Comparison of ENCODE assay signal across 8 mouse cellular contexts in the genomic region with DNA sequence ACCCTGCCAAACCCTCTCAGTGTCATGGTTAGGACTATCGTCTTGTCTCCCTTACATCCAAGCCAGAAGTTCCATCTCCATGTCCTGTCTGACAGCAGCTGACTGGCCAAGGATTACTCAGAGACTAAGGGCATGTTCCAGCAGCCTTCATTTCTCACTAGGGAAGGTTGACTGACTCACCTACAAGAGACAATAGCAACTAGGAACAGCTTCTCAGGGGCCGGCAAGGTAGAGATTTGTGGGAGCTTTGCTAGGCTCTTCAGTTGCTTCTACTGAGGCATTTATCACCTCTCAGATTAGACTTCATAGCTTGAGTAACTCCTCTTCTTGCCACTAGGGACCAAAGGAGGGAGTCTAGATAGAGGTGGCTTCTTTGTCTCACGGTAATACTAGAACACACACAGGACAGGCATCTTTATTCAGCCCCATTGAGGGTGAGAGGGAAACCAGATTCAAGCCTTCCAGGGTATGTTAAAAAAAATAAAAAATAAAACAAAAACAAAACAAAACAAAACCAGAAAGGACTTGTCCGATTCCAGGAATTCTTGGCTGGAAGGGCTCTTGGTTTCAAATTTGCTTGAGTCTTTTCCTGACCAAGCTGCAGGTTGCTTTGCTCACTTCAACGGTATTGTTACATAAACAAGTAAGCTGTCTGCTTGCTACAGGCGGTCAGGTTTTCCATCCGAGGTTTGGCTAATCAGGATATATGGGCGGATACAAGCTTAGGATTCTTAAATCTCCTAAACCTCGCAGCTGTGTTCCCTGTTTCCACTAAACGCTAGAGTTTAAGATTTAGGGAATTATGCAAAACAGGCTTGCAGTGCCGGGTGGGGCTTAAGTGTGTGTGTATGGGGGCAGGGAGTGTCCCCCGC. TPM values are rescaled to one million over a fixed set of nuclear protein-coding genes. Genes with fewer than 3 reads are reported as not detected.
A peak's percentile ranks its signal among the peaks of the same experiment; 100 is the strongest.
DNase-seq lines count a peak whose midpoint lies in the region; ATAC-seq and TF ChIP-seq lines count a peak whose summit lies in the region.

No protein-coding gene starts in this region.

- H3K27me3 ChIP-seq in MEL (ENCODE audit: control insufficient read depth in 1 of 2, insufficient read depth in 2 of 2, low read length in 2 of 2) = no peaks in the 10 kb centered on the region
- peaks cover 16% of the 10 kb centered on the region for H3K27me3 ChIP-seq in heart, embryonic 11.5 days (ENCODE audit: control insufficient read depth, insufficient read depth, low read length)

- TF ChIP-seq POLR2A in MEL (IDR thresholded peaks at IDR 0.05; ENCODE audit: control insufficient read depth in 1 of 2, insufficient read depth in 1 of 2, low read depth in 1 of 2, low read length in 2 of 2, poor library complexity in 1 of 2) = no peak

- no peak for ATAC-seq in heart, embryonic 11.5 days (replicated peaks; ENCODE audit: insufficient number of reproducible peaks, low FRiP score, low TSS enrichment)
- 0 out of 2 replicates have a peak, but pooled peaks have one; percentile 27 for ATAC-seq in monocyte, adult 5-6 weeks (replicated peaks; ENCODE audit: insufficient number of reproducible peaks, low FRiP score, low TSS enrichment, poor library complexity, severe bottlenecking)

- DNase-seq in adrenal gland, adult (ENCODE audit: inconsistent age in 2 of 2, low spot score in 1 of 2) = peak; percentile 39 to 85
- no peak for DNase-seq in adrenal gland, postnatal 36 days
- DNase-seq in MEL (ENCODE audit: low read depth, low spot score) = peak; percentile 83
- peak; percentile 33 for DNase-seq in kidney, postnatal 14 days
- no peak for DNase-seq in c-Kit-positive CD71-positive TER-119-positive erythroid progenitor cells, embryonic 14.5 days (ENCODE audit: low spot score)
- DNase-seq in layer of hippocampus, postnatal 10 days (ENCODE audit: low spot score in 2 of 2) = no peak

- peak overlapping the region; percentile 30 to 67 for H3K4me3 ChIP-seq in MEL (ENCODE audit: control insufficient read depth in 1 of 2, insufficient read depth in 1 of 2, low read depth in 2 of 2, low read length in 2 of 2)
- no peak overlapping the region for H3K4me3 ChIP-seq in heart, embryonic 11.5 days (ENCODE audit: low read depth, low read length)

- peaks cover 6% of the 10 kb centered on the region for H3K79me2 ChIP-seq in MEL (ENCODE audit: control insufficient read depth, insufficient read depth, low read length, poor library complexity)

- TF ChIP-seq EP300 in MEL (IDR thresholded peaks at IDR 0.05; ENCODE audit: low read depth in 1 of 2, low read length in 2 of 2) = no peak

- peak; percentile 4 for TF ChIP-seq RAD21 in MEL (IDR thresholded peaks at IDR 0.05; ENCODE audit: low read depth, low read length)

- peaks cover 0 to 2% of the 10 kb centered on the region in 2 experiments; a peak in 1 of 4 replicates for H3K36me3 ChIP-seq in MEL (ENCODE audit: control insufficient read depth in 1 of 2, insufficient read depth in 2 of 2, low read length in 2 of 2)
- no peaks in the 10 kb centered on the region for H3K36me3 ChIP-seq in heart, embryonic 11.5 days (ENCODE audit: control insufficient read depth, insufficient read depth, low read length)

- peak overlapping the region; percentile 57 for H3K9ac ChIP-seq in MEL (ENCODE audit: control insufficient read depth, low read depth, low read length, poor library complexity, severe bottlenecking)
- peak overlapping the region; percentile 52; the same call in 1 of the 2 replicates for H3K9ac ChIP-seq in heart, embryonic 11.5 days (ENCODE audit: low read depth, low read length)

- peak overlapping the region; percentile 20; the same call in 1 of the 2 replicates for H3K27ac ChIP-seq in MEL (ENCODE audit: control insufficient read depth, low read depth, low read length)
- peak overlapping the region; percentile 67 for H3K27ac ChIP-seq in heart, embryonic 11.5 days (ENCODE audit: low read depth, low read length)

- TF ChIP-seq CTCF in MEL (IDR thresholded peaks at IDR 0.05 in 2 of 3, conservative IDR thresholded peaks at IDR 0.05 in 1 of 3; ENCODE audit: control insufficient read depth in 1 of 3, insufficient read depth in 1 of 3, low read depth in 2 of 3, low read length in 3 of 3, poor library complexity in 1 of 3, severe bottlenecking in 1 of 3) = peak in 2 of 3 experiments; percentile 50 to 57; a peak in 4 of 6 replicates

- no peaks in the 10 kb centered on the region for H3K9me3 ChIP-seq in MEL (replicated peaks; ENCODE audit: insufficient read depth, low read length)
- no peaks in the 10 kb centered on the region for H3K9me3 ChIP-seq in heart, embryonic 11.5 days (replicated peaks; ENCODE audit: control insufficient read depth, low read length)

- peak overlapping the region; percentile 79 for H3K4me2 ChIP-seq in heart, embryonic 11.5 days

- 17% methylated on average over 12 of the region's 12 CpGs for WGBS in heart, embryonic 11.5 days (ENCODE audit: insufficient replicate concordance)

- H3K4me1 ChIP-seq in MEL (ENCODE audit: control insufficient read depth in 1 of 2, insufficient read depth in 2 of 2, low read length in 2 of 2) = peaks cover 3% of the 10 kb centered on the region in 2 experiments; a peak in 2 of 4 replicates
- H3K4me1 ChIP-seq in heart, embryonic 11.5 days (ENCODE audit: control insufficient read depth, insufficient read depth, low read length) = peaks cover 25% of the 10 kb centered on the region

TF ChIP-seq in MEL, 35 proteins besides CTCF, POLR2A, EP300 and RAD21:
- peak; percentile 63; the same call in 1 of the 2 replicates for TF ChIP-seq ZNF384 (IDR thresholded peaks at IDR 0.05; ENCODE audit: low read depth, low read length)
- TF ChIP-seq ZC3H11A (IDR thresholded peaks at IDR 0.05; ENCODE audit: low read depth, low read length) = no peak
- no peak for TF ChIP-seq MXI1 (IDR thresholded peaks at IDR 0.05; ENCODE audit: low read depth, low read length)
- TF ChIP-seq USF1 (IDR thresholded peaks at IDR 0.05; ENCODE audit: low read depth, low read length) = no peak
- TF ChIP-seq SMC3 (IDR thresholded peaks at IDR 0.05; ENCODE audit: low read depth, low read length) = 0 out of 2 replicates have a peak, but pooled peaks have one; percentile 17
- no peak for TF ChIP-seq ZKSCAN1 (IDR thresholded peaks at IDR 0.05; ENCODE audit: low read depth, low read length)
- no peak for TF ChIP-seq NRF1 (IDR thresholded peaks at IDR 0.05; ENCODE audit: insufficient read depth, low read depth, low read length, poor library complexity, severe bottlenecking)
- TF ChIP-seq KAT2A (conservative IDR thresholded peaks at IDR 0.05; ENCODE audit: low read depth, low read length) = no peak
- no peak for TF ChIP-seq MAZ (IDR thresholded peaks at IDR 0.05; ENCODE audit: low read depth, low read length)
- no peak for TF ChIP-seq ETS1 (IDR thresholded peaks at IDR 0.05; ENCODE audit: low read depth, low read length)
- TF ChIP-seq NELFE (IDR thresholded peaks at IDR 0.05; ENCODE audit: low read depth, low read length) = no peak
- TF ChIP-seq MAX (IDR thresholded peaks at IDR 0.05; ENCODE audit: low read length) = no peak
- no peak for TF ChIP-seq TBP (IDR thresholded peaks at IDR 0.05; ENCODE audit: low read depth, low read length)
- no peak for TF ChIP-seq MEF2A (IDR thresholded peaks at IDR 0.05; ENCODE audit: extremely low read depth, insufficient replicate concordance, low read depth, low read length, poor library complexity, severe bottlenecking)
- TF ChIP-seq USF2 (IDR thresholded peaks at IDR 0.05; ENCODE audit: borderline replicate concordance in 1 of 2, insufficient read depth in 1 of 2, low read depth in 1 of 2, low read length in 2 of 2) = no peak
- TF ChIP-seq MYB (IDR thresholded peaks at IDR 0.05; ENCODE audit: low read depth, low read length) = no peak
- TF ChIP-seq TCF12 (IDR thresholded peaks at IDR 0.05; ENCODE audit: low read depth, low read length) = 0 out of 2 replicates have a peak, but pooled peaks have one; percentile 3
- no peak for TF ChIP-seq CHD1 (IDR thresholded peaks at IDR 0.05; ENCODE audit: low read depth, low read length)
- TF ChIP-seq GABPA (IDR thresholded peaks at IDR 0.05; ENCODE audit: low read depth, low read length) = no peak
- no peak for TF ChIP-seq JUND (IDR thresholded peaks at IDR 0.05; ENCODE audit: low read depth, low read length)
- no peak for TF ChIP-seq CHD2 (IDR thresholded peaks at IDR 0.05; ENCODE audit: low read length)
- TF ChIP-seq MAFK (IDR thresholded peaks at IDR 0.05; ENCODE audit: borderline replicate concordance, low read depth, low read length) = no peak
- 0 out of 2 replicates have a peak, but pooled peaks have one; percentile 14 for TF ChIP-seq SIN3A (IDR thresholded peaks at IDR 0.05; ENCODE audit: low read length)

RNA-seq across cellular contexts. Expression of gene Itpkb, which starts 1.3 kb away (rescaled TPM):
- total RNA-seq in adrenal gland, postnatal 36 days (2021) = 10 to 100 TPM; 58.5 to 71.5 TPM
- total RNA-seq in MEL (2012; rRNA removed) = 3.4 and 3.7 TPM in 2 replicates
- 1 to 10 TPM in 1 of 2 experiments, not detected in 1; 9.2 TPM for polyA plus RNA-seq in MEL (2012; ENCODE audit: insufficient read depth in 1 of 2, insufficient read length in 2 of 2, low read depth in 1 of 2, low replicate concordance in 2 of 2, missing spikeins in 1 of 2)
- polyA plus RNA-seq in heart, embryonic 11.5 days (2014; fragmentation: Nextera tagmentation; extraction: Ambion mirVana) = 3.2 and 4.0 TPM in 2 replicates
- total RNA-seq in monocyte, adult 5-6 weeks (2017) = 32.2 to 77.3 TPM (median 38.3 TPM) in 3 replicates
- total RNA-seq in layer of hippocampus, postnatal 10 days (2021) = 10 to 100 TPM; 15.9 to 17.7 TPM

Comparison
In these comparisons a context has a peak if more than half of its experiments do, and no peak if none do; other contexts are left out.
1. DNase-seq: peak in adrenal gland, adult (2 of 2), MEL (single experiment) and kidney, postnatal 14 days (single experiment); none in adrenal gland, postnatal 36 days (0 of 2), c-Kit-positive CD71-positive TER-119-positive erythroid progenitor cells, embryonic 14.5 days (single experiment) and layer of hippocampus, postnatal 10 days (0 of 2).